8 mouse cellular contexts compared by ENCODE assay signal in genomic region chr3:88200161-88200971, GRCm38 (mm10). TPM values are rescaled to one million over a fixed set of nuclear protein-coding genes. Genes with fewer than 3 reads are reported as not detected.
DNase-seq lines count a peak whose midpoint lies in the region; ATAC-seq and TF ChIP-seq lines count a peak whose summit lies in the region.

No protein-coding gene starts in this region.

- ATAC-seq in hindbrain, embryonic 16.5 days, result 0 out of 2 replicates have a peak, but pooled peaks have one; percentile 12
- no peak for ATAC-seq in midbrain, embryonic 16.5 days

- H3K9me3 ChIP-seq in hindbrain, embryonic 16.5 days (ENCODE audit: control insufficient read depth, low read length), result no peaks in the 10 kb centered on the region
- H3K9me3 ChIP-seq in midbrain, embryonic 16.5 days (replicated peaks; ENCODE audit: control insufficient read depth, low read length, poor library complexity, severe bottlenecking), result no peaks in the 10 kb centered on the region

- no peaks in the 10 kb centered on the region for H3K36me3 ChIP-seq in spleen, adult 2 months (ENCODE audit: control insufficient read depth, insufficient read depth, low read length)
- no peaks in the 10 kb centered on the region for H3K36me3 ChIP-seq in hindbrain, embryonic 16.5 days (ENCODE audit: control insufficient read depth, insufficient read depth, low read length)
- H3K36me3 ChIP-seq in midbrain, embryonic 16.5 days (ENCODE audit: control insufficient read depth, insufficient read depth, low read length), result no peaks in the 10 kb centered on the region

- H3K4me1 ChIP-seq in spleen, adult 2 months (ENCODE audit: control insufficient read depth, insufficient read depth, insufficient read length), result peaks cover 8% of the 10 kb centered on the region
- H3K4me1 ChIP-seq in hindbrain, embryonic 16.5 days (ENCODE audit: control insufficient read depth, insufficient read depth, low read depth, low read length), result peaks cover 45% of the 10 kb centered on the region
- peaks cover 28% of the 10 kb centered on the region for H3K4me1 ChIP-seq in midbrain, embryonic 16.5 days (ENCODE audit: control insufficient read depth, insufficient read depth, low read length)

- TF ChIP-seq CTCF in spleen, adult 2 months (IDR thresholded peaks at IDR 0.05; ENCODE audit: extremely low read depth, insufficient read depth, insufficient read length, insufficient replicate concordance), result no peak

- H3K4me2 ChIP-seq in hindbrain, embryonic 16.5 days (ENCODE audit: low read length), result peak overlapping the region; percentile 90
- H3K4me2 ChIP-seq in midbrain, embryonic 16.5 days (ENCODE audit: low read length), result peak overlapping the region; percentile 65

- TF ChIP-seq POLR2A in spleen, adult 2 months (IDR thresholded peaks at IDR 0.05; ENCODE audit: low read depth, low read length), result no peak

- DNase-seq in frontal cortex, postnatal 36 days (ENCODE audit: low spot score in 2 of 2), result peak; percentile 19 to 55
- DNase-seq in frontal cortex, postnatal 10 days (ENCODE audit: low spot score in 2 of 2), result no peak
- no peak for DNase-seq in spleen, adult 2 months (ENCODE audit: low read depth in 1 of 2, low spot score in 2 of 2)
- DNase-seq in spleen, postnatal 10 days (ENCODE audit: low spot score in 2 of 2), result no peak
- no peak for DNase-seq in gastrocnemius, postnatal 25 days
- DNase-seq in left cerebral cortex, adult 9 months (ENCODE audit: low spot score in 2 of 2), result no peak

- peak overlapping the region; percentile 86 for H3K9ac ChIP-seq in hindbrain, embryonic 16.5 days (ENCODE audit: low read depth, low read length)
- H3K9ac ChIP-seq in midbrain, embryonic 16.5 days (ENCODE audit: low read depth, low read length), result peak overlapping the region; percentile 68

- H3K27ac ChIP-seq in spleen, adult 2 months (ENCODE audit: insufficient read depth, low read length), result no peak overlapping the region
- peak overlapping the region; percentile 96 for H3K27ac ChIP-seq in hindbrain, embryonic 16.5 days (ENCODE audit: low read depth, low read length)
- peak overlapping the region; percentile 77 for H3K27ac ChIP-seq in midbrain, embryonic 16.5 days (ENCODE audit: low read length)

- peak overlapping the region; percentile 17; the same call in 1 of the 2 replicates for H3K4me3 ChIP-seq in spleen, adult 2 months (ENCODE audit: extremely low read depth, insufficient read depth, insufficient read length)
- H3K4me3 ChIP-seq in hindbrain, embryonic 16.5 days (ENCODE audit: low read length), result peak overlapping the region; percentile 50
- peak overlapping the region; percentile 45 for H3K4me3 ChIP-seq in midbrain, embryonic 16.5 days (ENCODE audit: low read depth, low read length)

- peaks cover 38% of the 10 kb centered on the region for H3K27me3 ChIP-seq in spleen, adult 2 months (ENCODE audit: control insufficient read depth, insufficient read depth, low read length)
- H3K27me3 ChIP-seq in hindbrain, embryonic 16.5 days (replicated peaks; ENCODE audit: control insufficient read depth, insufficient read depth, low read length), result no peaks in the 10 kb centered on the region; the same call in none of the 2 replicates
- H3K27me3 ChIP-seq in midbrain, embryonic 16.5 days (ENCODE audit: control insufficient read depth, insufficient read depth, low read depth, low read length), result peaks cover 12% of the 10 kb centered on the region

- 6% methylated on average over 61 of the region's 61 CpGs for WGBS in spleen, adult 2 months
- under 1% methylated on average over 60 of the region's 61 CpGs for WGBS in hindbrain, embryonic 16.5 days
- 2% methylated on average over 57 of the region's 61 CpGs for WGBS in midbrain, embryonic 16.5 days

RNA-seq across cellular contexts. Expression of gene Rhbg, which starts 54.1 kb away (rescaled TPM):
- polyA plus RNA-seq in spleen, adult 2 months (2012; rRNA removed), result 0.21 and 0.29 TPM in 2 replicates
- 0.52 and 0.99 TPM in 2 replicates for polyA plus RNA-seq in hindbrain, embryonic 16.5 days (2015; fragmentation: Nextera tagmentation; extraction: Ambion mirVana)
- polyA plus RNA-seq in midbrain, embryonic 16.5 days (2015; fragmentation: Nextera tagmentation; extraction: Ambion mirVana), result 0.18 and 0.21 TPM in 2 replicates
- not detected for total RNA-seq in gastrocnemius, postnatal 25 days (2021)

RNA-seq across cellular contexts. Expression of gene Mef2d, which starts 58.2 kb away (rescaled TPM):
- 119 and 142 TPM in 2 replicates for polyA plus RNA-seq in spleen, adult 2 months (2012; rRNA removed)
- 16.4 and 24.1 TPM in 2 replicates for polyA plus RNA-seq in hindbrain, embryonic 16.5 days (2015; fragmentation: Nextera tagmentation; extraction: Ambion mirVana)
- polyA plus RNA-seq in midbrain, embryonic 16.5 days (2015; fragmentation: Nextera tagmentation; extraction: Ambion mirVana), result 21.6 and 22.5 TPM in 2 replicates
- total RNA-seq in gastrocnemius, postnatal 25 days (2021), result 100 to 1,000 TPM; 156 to 164 TPM

Comparison
In these comparisons a context has a peak if more than half of its experiments do, and no peak if none do; other contexts are left out.
1. DNase-seq: peak in frontal cortex, postnatal 36 days (2 of 2); none in frontal cortex, postnatal 10 days (0 of 2), spleen, adult 2 months (0 of 2), spleen, postnatal 10 days (0 of 2), gastrocnemius, postnatal 25 days (single experiment) and left cerebral cortex, adult 9 months (0 of 2).
2. Peak in every context shown above with its lines, with median percentiles within 50 percentile points of each other: H3K4me3 ChIP-seq.